Mouse (Mus musculus) MEL (cell line): ENCODE data around the gene Dcbld1. TPM values are rescaled to one million over a fixed set of nuclear protein-coding genes. Genes with fewer than 3 reads are reported as not detected.

ENCODE experiments used
- DNase-seq: peaks from one replicate; pipeline ENCODE4 v3.0.0; 2011; ENCODE audit warnings: low read depth, low spot score
- H3K27ac ChIP-seq: 2 replicates; pipeline ENCODE4 v1.5.1; 2012; ENCODE audit warnings: low read depth, mild to moderate bottlenecking, control low read depth, low read length, moderate library complexity; ENCODE audit not compliant: control insufficient read depth
- H3K27me3 ChIP-seq, 2 experiments: fragments of 150-350 bp in 1 of 2; sonication (generic) in 1 of 2; 2 replicates each; pipeline ENCODE4 v1.6.1; 2012; ENCODE audit warnings: low read length in 2 of 2, mild to moderate bottlenecking in 2 of 2, improper control_type of control experiment in 1 of 2, moderate library complexity in 1 of 2; ENCODE audit not compliant: insufficient read depth in 2 of 2, control insufficient read depth in 1 of 2
- H3K36me3 ChIP-seq, 2 experiments: 2 replicates each; pipeline ENCODE4 v1.6.1; 2012 to 2014; ENCODE audit warnings: low read length in 2 of 2, improper control_type of control experiment in 1 of 2, inconsistent platforms in 1 of 2, mild to moderate bottlenecking in 1 of 2; ENCODE audit not compliant: insufficient read depth in 2 of 2, control insufficient read depth in 1 of 2
- H3K4me1 ChIP-seq, 2 experiments: fragments of 150-350 bp in 1 of 2; sonication (generic) in 1 of 2; 2 replicates each; pipeline ENCODE4 v1.6.1; 2012; ENCODE audit warnings: low read length in 2 of 2, improper control_type of control experiment in 1 of 2, mild to moderate bottlenecking in 1 of 2; ENCODE audit not compliant: insufficient read depth in 2 of 2, control insufficient read depth in 1 of 2
- H3K4me3 ChIP-seq, 2 experiments: fragments of 150-350 bp in 1 of 2; sonication (generic) in 1 of 2; 2 replicates each; pipeline ENCODE4 v1.5.1; 2012; ENCODE audit warnings: low read depth in 2 of 2, low read length in 2 of 2, mild to moderate bottlenecking in 2 of 2, moderate library complexity in 2 of 2, control low read depth in 1 of 2, improper control_type of control experiment in 1 of 2; ENCODE audit not compliant: control insufficient read depth in 1 of 2, insufficient read depth in 1 of 2
- H3K79me2 ChIP-seq: 2 replicates; pipeline ENCODE4 v1.6.1; 2012; ENCODE audit warnings: mild to moderate bottlenecking, low read length, moderate library complexity; ENCODE audit not compliant: control insufficient read depth, poor library complexity, insufficient read depth
- H3K9ac ChIP-seq: 2 replicates; pipeline ENCODE4 v1.6.1; 2012; ENCODE audit warnings: low read depth, mild to moderate bottlenecking, control low read depth, low read length, moderate library complexity; ENCODE audit not compliant: control insufficient read depth, poor library complexity, severe bottlenecking
- H3K9me3 ChIP-seq: fragments of 150-350 bp; sonication (generic); replicated peaks from 2 replicates; pipeline ENCODE4 v1.6.1; 2012; ENCODE audit warnings: mild to moderate bottlenecking, low read length, improper control_type of control experiment, moderate library complexity; ENCODE audit not compliant: insufficient read depth
- BHLHE40 ChIP-seq: IDR thresholded peaks from 2 replicates; pipeline ENCODE4 v1.6.1; 2012; ENCODE audit warnings: low read depth, mild to moderate bottlenecking, inconsistent platforms, low read length, improper control_type of control experiment, borderline replicate concordance
- CHD2 ChIP-seq: IDR thresholded peaks from 2 replicates; pipeline ENCODE4 v1.6.1; 2011; ENCODE audit warnings: low read length, improper control_type of control experiment
- E2F4 ChIP-seq: IDR thresholded peaks from 2 replicates; pipeline ENCODE4 v1.6.1; 2011; ENCODE audit warnings: low read depth, low read length, improper control_type of control experiment, borderline replicate concordance
- ELF1 ChIP-seq: IDR thresholded peaks from 2 replicates; pipeline ENCODE4 v1.6.1; 2014; ENCODE audit warnings: low read depth, mild to moderate bottlenecking, inconsistent platforms, low read length, improper control_type of control experiment, moderate library complexity
- EP300 ChIP-seq, 2 experiments: IDR thresholded peaks; 2 replicates each; pipeline ENCODE4 v1.6.1; 2011; ENCODE audit warnings: improper control_type of control experiment in 2 of 2, low read length in 2 of 2, low read depth in 1 of 2, mild to moderate bottlenecking in 1 of 2
- GABPA ChIP-seq: IDR thresholded peaks from 2 replicates; pipeline ENCODE4 v1.6.1; 2012; ENCODE audit warnings: low read depth, mild to moderate bottlenecking, inconsistent platforms, low read length, improper control_type of control experiment, moderate library complexity
- GATA1 ChIP-seq: IDR thresholded peaks from 2 replicates; pipeline ENCODE4 v1.6.1; 2011; ENCODE audit warnings: low read depth, low read length, improper control_type of control experiment
- HCFC1 ChIP-seq: IDR thresholded peaks from 2 replicates; pipeline ENCODE4 v1.6.1; 2012; ENCODE audit warnings: low read depth, mild to moderate bottlenecking, inconsistent platforms, low read length, improper control_type of control experiment, moderate library complexity
- KAT2A ChIP-seq: conservative IDR thresholded peaks from 2 replicates; pipeline ENCODE4 v1.6.1; 2012; ENCODE audit warnings: low read depth, low read length, improper control_type of control experiment, inconsistent platforms
- MAFK ChIP-seq: IDR thresholded peaks from 2 replicates; pipeline ENCODE4 v1.6.1; 2011; ENCODE audit warnings: low read depth, mild to moderate bottlenecking, low read length, improper control_type of control experiment, borderline replicate concordance
- MAX ChIP-seq: IDR thresholded peaks from 2 replicates; pipeline ENCODE4 v1.6.1; 2011; ENCODE audit warnings: low read length, improper control_type of control experiment
- MAZ ChIP-seq: IDR thresholded peaks from 2 replicates; pipeline ENCODE4 v1.6.1; 2012; ENCODE audit warnings: low read depth, mild to moderate bottlenecking, inconsistent platforms, low read length, improper control_type of control experiment
- MXI1 ChIP-seq: IDR thresholded peaks from 2 replicates; pipeline ENCODE4 v1.6.1; 2011; ENCODE audit warnings: mild to moderate bottlenecking, low read depth, low read length, improper control_type of control experiment
- NELFE ChIP-seq: IDR thresholded peaks from 2 replicates; pipeline ENCODE4 v1.6.1; 2011; ENCODE audit warnings: low read depth, low read length, improper control_type of control experiment
- POLR2A ChIP-seq, 2 experiments: IDR thresholded peaks; 2 replicates each; pipeline ENCODE4 v1.6.1; 2011 to 2012; ENCODE audit warnings: low read length in 2 of 2, mild to moderate bottlenecking in 2 of 2, control low read depth in 1 of 2, improper control_type of control experiment in 1 of 2, low read depth in 1 of 2, moderate library complexity in 1 of 2; ENCODE audit not compliant: control insufficient read depth in 1 of 2, insufficient read depth in 1 of 2, poor library complexity in 1 of 2
- POLR2AphosphoS5 ChIP-seq: IDR thresholded peaks from 2 replicates; pipeline ENCODE4 v1.6.1; 2012; ENCODE audit warnings: low read depth, borderline replicate concordance, mild to moderate bottlenecking, inconsistent platforms, low read length, moderate library complexity, mixed read lengths
- SMC3 ChIP-seq: IDR thresholded peaks from 2 replicates; pipeline ENCODE4 v1.6.1; 2011; ENCODE audit warnings: low read depth, low read length, improper control_type of control experiment
- TAL1 ChIP-seq: IDR thresholded peaks from 2 replicates; pipeline ENCODE4 v1.6.1; 2012; ENCODE audit warnings: mild to moderate bottlenecking, inconsistent platforms, low read length, moderate library complexity, mixed read lengths
- TBP ChIP-seq: IDR thresholded peaks from 2 replicates; pipeline ENCODE4 v1.8.0; 2011; ENCODE audit warnings: low read depth, low read length, improper control_type of control experiment
- TCF12 ChIP-seq: IDR thresholded peaks from 2 replicates; pipeline ENCODE4 v1.6.1; 2014; ENCODE audit warnings: low read depth, mild to moderate bottlenecking, inconsistent platforms, low read length, improper control_type of control experiment, moderate library complexity
- UBTF ChIP-seq: IDR thresholded peaks from 2 replicates; pipeline ENCODE4 v1.6.1; 2012; ENCODE audit warnings: low read depth, mild to moderate bottlenecking, inconsistent platforms, low read length, improper control_type of control experiment, moderate library complexity, borderline replicate concordance; ENCODE audit not compliant: insufficient read depth
- USF1 ChIP-seq: IDR thresholded peaks from 2 replicates; pipeline ENCODE4 v1.6.1; 2014; ENCODE audit warnings: low read depth, mild to moderate bottlenecking, inconsistent platforms, low read length, improper control_type of control experiment, moderate library complexity
- ZC3H11A ChIP-seq: IDR thresholded peaks from 2 replicates; pipeline ENCODE4 v1.6.1; 2012; ENCODE audit warnings: low read depth, mild to moderate bottlenecking, inconsistent platforms, low read length, improper control_type of control experiment
- ZMIZ1 ChIP-seq: IDR thresholded peaks from 2 replicates; pipeline ENCODE4 v1.6.1; 2012; ENCODE audit warnings: low read depth, mild to moderate bottlenecking, inconsistent platforms, low read length, improper control_type of control experiment, moderate library complexity
- polyA plus RNA-seq, 2 experiments: library from polyadenylated mRNA; stranded (reverse) in 1 of 2; unstranded in 1 of 2; fragments of >175 nt in 1 of 2; fragments of >200 nt in 1 of 2; gene quantifications; 2 replicates each; pipeline versions ENCODE4 v1.2.1 to v1.2.4; 2012; ENCODE audit warnings: low replicate concordance in 2 of 2, low read depth in 1 of 2; ENCODE audit not compliant: insufficient read length in 2 of 2, insufficient read depth in 1 of 2, missing spikeins in 1 of 2
- total RNA-seq: library from RNA; depleted of rRNA; stranded (reverse); fragments of 300-350 nt; gene quantifications from 2 replicates; pipeline ENCODE4 v1.2.3, GENCODE M21; 2012

Gene Dcbld1
- total and polyA plus RNA-seq, 3 experiments: 4.0 to 7.1 TPM; not detected in 1

GRCm38 (mm10) chr10:52242680-52243323 is 9.4 kb downstream of the Dcbld1 start:
- H3K79me2 ChIP-seq: no peaks in the 10 kb centered on the region; the same call in 1 of the 2 replicates
- no peak for DNase-seq
- no peaks in the 10 kb centered on the region for H3K27me3 ChIP-seq
- TF ChIP-seq BHLHE40: no peak
- no peak for TF ChIP-seq MXI1
- no peak for TF ChIP-seq POLR2AphosphoS5
- TF ChIP-seq TBP: no peak
- no peak for TF ChIP-seq MAFK
- TF ChIP-seq TCF12: no peak
- TF ChIP-seq CHD2: no peak
- H3K4me3 ChIP-seq: no peak overlapping the region
- no peaks in the 10 kb centered on the region for H3K36me3 ChIP-seq
- no peak overlapping the region for H3K27ac ChIP-seq
- no peaks in the 10 kb centered on the region for H3K9me3 ChIP-seq
- no peak overlapping the region for H3K9ac ChIP-seq
- H3K4me1 ChIP-seq: no peaks in the 10 kb centered on the region; a peak in 1 of 4 replicates

GRCm38 (mm10) chr10:52246207-52246606 is 12.8 kb downstream of the Dcbld1 start:
- H3K27ac ChIP-seq: no peak overlapping the region
- H3K79me2 ChIP-seq: no peaks in the 10 kb centered on the region; the same call in 1 of the 2 replicates
- no peak overlapping the region for H3K9ac ChIP-seq
- TF ChIP-seq POLR2A (IDR thresholded peaks at IDR 0.05; ENCODE audit: control insufficient read depth in 1 of 2, insufficient read depth in 1 of 2, low read depth in 1 of 2, low read length in 2 of 2, poor library complexity in 1 of 2) (no peak), GATA1 (no peak)
- H3K4me3 ChIP-seq: no peak overlapping the region
- H3K27me3 ChIP-seq: no peaks in the 10 kb centered on the region
- no peaks in the 10 kb centered on the region for H3K36me3 ChIP-seq
- no peaks in the 10 kb centered on the region; a peak in 1 of 4 replicates for H3K4me1 ChIP-seq
- DNase-seq: no peak
- H3K9me3 ChIP-seq: no peaks in the 10 kb centered on the region

- Histone ChIP-seq H3K4me1 (peaks cover 0 to 6% of the 10 kb centered on the region in 2 experiments; a peak in 2 of 4 replicates), H3K9ac (no peak overlapping the region), H3K4me3 (no peak overlapping the region), H3K36me3 (peaks cover 0 to 9% of the 10 kb centered on the region in 2 experiments; a peak in 2 of 4 replicates), H3K9me3 (no peaks in the 10 kb centered on the region), H3K79me2 (no peaks in the 10 kb centered on the region), H3K27me3 (no peaks in the 10 kb centered on the region), H3K27ac (no peak overlapping the region)
- no peak for DNase-seq
- TF ChIP-seq ELF1 (no peak), KAT2A (no peak), ZC3H11A (no peak), UBTF (no peak), E2F4 (no peak), HCFC1 (no peak), MAZ (no peak), TAL1 (no peak), EP300 (IDR thresholded peaks at IDR 0.05; ENCODE audit: low read depth in 1 of 2, low read length in 2 of 2) (no peak), ZMIZ1 (no peak), GABPA (no peak), NELFE (no peak), MXI1 (no peak), CHD2 (no peak), SMC3 (no peak), USF1 (no peak), MAX (no peak)
Measured at GRCm38 (mm10) chr10:52252240-52252639, 18.8 kb downstream of the Dcbld1 start.
